Mouse (Mus musculus) lung, adult 2 months (tissue): ENCODE data around the gene Tmem171. TPM values are rescaled to one million over a fixed set of nuclear protein-coding genes. Genes with fewer than 3 reads are reported as not detected.

Source experiments
- DNase-seq: peaks from one replicate; pipeline ENCODE4 v3.0.0; 2022
- H3K4me1 ChIP-seq: fragments of 200-500 bp; 2 replicates; pipeline ENCODE4 v1.6.1; 2011; ENCODE audit warnings: low read length; ENCODE audit not compliant: control insufficient read depth, insufficient read depth
- H3K4me3 ChIP-seq: fragments of 200-500 bp; replicated peaks from 2 replicates; pipeline ENCODE3; 2011; ENCODE audit warnings: low read depth, mild to moderate bottlenecking, control low read depth, low read length; ENCODE audit errors: extremely low read depth
- CTCF ChIP-seq: fragments of 200-500 bp; IDR thresholded peaks from 2 replicates; pipeline ENCODE4 v1.5.1; 2011; ENCODE audit warnings: mild to moderate bottlenecking, low read length, control low read depth; ENCODE audit not compliant: insufficient read depth
- POLR2A ChIP-seq: fragments of 200-500 bp; IDR thresholded peaks from 2 replicates; pipeline ENCODE4 v1.6.1; 2011; ENCODE audit warnings: low read depth, mild to moderate bottlenecking, control low read depth, low read length, borderline replicate concordance; ENCODE audit errors: extremely low read depth
- WGBS: fragments of 180-500 bp; shearing (Covaris S2); methylation state at CpG from one replicate; pipeline ENCODE4 v1.1.7; 2018; 5-methylcytosine and 5-hydroxymethylcytosine counted together
- polyA plus RNA-seq: library from polyadenylated mRNA; depleted of rRNA; stranded (reverse); fragments of >200 nt; gene quantifications from 2 replicates; pipeline ENCODE4 v1.2.3, GENCODE M21; 2012; rRNA removed

The Tmem171 gene
- polyA plus RNA-seq: 3.6 and 6.6 TPM in 2 replicates

- 6% methylated on average over 44 of the region's 44 CpGs for WGBS
- H3K4me1 ChIP-seq: peaks cover 13% of the 10 kb centered on the region
- peak within 1 kb of the TSS; percentile 37 for H3K4me3 ChIP-seq
- TF ChIP-seq POLR2A (no peak), CTCF (no peak)
- peak; percentile 39 for DNase-seq
These were observed at the start of gene Tmem171 for GRCm38 (mm10) chr13:98694773-98695314. Gene Tmem171 (minus strand): TSS chr13:98694834.

DNA sequence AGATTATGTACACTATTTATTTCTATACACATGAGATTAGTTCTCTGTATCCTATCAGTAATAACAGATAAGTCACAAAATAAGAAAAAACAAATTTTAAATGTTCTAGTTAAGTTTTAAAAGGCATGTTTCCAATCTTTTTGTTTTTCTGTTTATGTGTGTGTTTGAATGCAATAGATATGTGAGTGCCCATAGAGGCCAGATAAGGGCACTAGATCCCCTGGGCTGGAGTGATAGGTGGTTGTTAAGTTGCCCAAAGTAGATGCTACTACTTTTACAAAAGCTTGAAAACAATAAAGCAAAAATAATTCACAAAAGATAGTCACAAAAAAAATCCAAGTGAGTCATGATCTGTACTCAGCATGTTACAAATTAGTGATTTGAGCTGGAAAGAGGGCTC, 49.2 kb upstream of the Tmem171 start:
- Histone ChIP-seq H3K4me3 (no peak overlapping the region), H3K4me1 (no peaks in the 10 kb centered on the region)
- no peak for DNase-seq
- TF ChIP-seq POLR2A: no peak
- no peak for TF ChIP-seq CTCF

GRCm38 (mm10) chr13:98743214-98743613, 48.6 kb upstream of the Tmem171 start:
- TF ChIP-seq CTCF: no peak
- TF ChIP-seq POLR2A: no peak
- no peak for DNase-seq
- Histone ChIP-seq H3K4me3 (no peak overlapping the region), H3K4me1 (no peaks in the 10 kb centered on the region)
- 71% methylated on average over 6 of the region's 6 CpGs for WGBS

- WGBS: 90% methylated on average over 2 of the region's 2 CpGs
- H3K4me3 ChIP-seq: no peak overlapping the region
- no peak for TF ChIP-seq POLR2A
- no peak for TF ChIP-seq CTCF
These were observed 43.6 kb upstream of the Tmem171 start for GRCm38 (mm10) chr13:98738213-98738612.

DNA sequence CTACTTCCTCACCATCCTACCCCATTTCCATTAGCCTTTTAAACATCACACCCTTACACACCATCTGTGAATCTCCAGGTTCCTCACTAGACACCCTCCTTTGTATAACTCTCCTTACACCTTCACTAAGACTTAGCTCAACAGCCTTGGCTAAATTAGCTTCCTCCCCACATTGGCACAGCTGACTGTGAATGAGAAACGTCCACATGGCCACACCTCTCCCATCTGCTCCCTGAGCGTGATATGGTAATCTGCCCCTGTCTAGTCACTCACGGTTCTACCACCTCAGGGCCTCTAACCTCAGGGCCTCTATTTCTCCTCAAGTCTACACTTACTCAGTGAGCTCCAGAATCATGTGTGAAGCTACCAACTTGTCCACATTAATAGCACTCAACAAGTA, 38.7 kb upstream of the Tmem171 start:
- H3K4me1 ChIP-seq: no peaks in the 10 kb centered on the region
- DNase-seq: no peak
- 53% methylated on average over 3 of the region's 3 CpGs for whole genome bisulfite sequencing
- H3K4me3 ChIP-seq: no peak overlapping the region
- TF ChIP-seq POLR2A: no peak
- no peak for TF ChIP-seq CTCF

More at GRCm38 (mm10) chr13:98738213-98738612, 43.6 kb upstream of the Tmem171 start:
- DNase-seq: no peak
- H3K4me1 ChIP-seq: no peaks in the 10 kb centered on the region

- DNase-seq: no peak
- Histone ChIP-seq H3K4me3 (no peak overlapping the region), H3K4me1 (no peaks in the 10 kb centered on the region)
- TF ChIP-seq POLR2A (no peak), CTCF (peak; percentile 1; the same call in 1 of the 2 replicates)
- WGBS: 15% methylated on average over 1 of the region's 1 CpGs
These were observed 34.8 kb upstream of the Tmem171 start for GRCm38 (mm10) chr13:98729271-98730062.

GRCm38 (mm10) chr13:98726494-98726893, 31.9 kb upstream of the Tmem171 start:
- Histone ChIP-seq H3K4me3 (no peak overlapping the region), H3K4me1 (no peaks in the 10 kb centered on the region)
- TF ChIP-seq POLR2A (no peak), CTCF (no peak; the same call in 1 of the 2 replicates)
- DNase-seq: no peak
- 58% methylated on average over 4 of the region's 4 CpGs for WGBS

DNA sequence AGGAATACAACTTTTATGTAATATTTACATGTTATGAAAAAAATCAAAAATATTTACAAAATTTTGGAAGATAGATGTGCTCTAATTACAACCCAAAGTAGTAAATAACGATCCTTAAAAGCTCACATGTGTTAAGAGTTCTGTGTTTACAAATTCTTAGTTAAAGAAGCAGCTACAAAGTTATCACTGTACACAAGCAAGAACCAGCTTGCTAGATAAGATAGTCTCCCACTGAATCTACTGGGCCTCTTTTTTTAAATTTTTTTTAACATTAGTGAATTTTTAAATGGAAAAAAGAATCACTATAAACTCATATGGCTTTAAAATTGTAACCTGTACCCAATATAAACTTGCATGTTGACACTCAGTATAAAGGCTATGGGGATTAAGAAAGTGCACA, 28.8 kb upstream of the Tmem171 start:
- DNase-seq: no peak
- Histone ChIP-seq H3K4me1 (no peaks in the 10 kb centered on the region), H3K4me3 (no peak overlapping the region)
- TF ChIP-seq POLR2A: no peak
- 87% methylated on average over 1 of the region's 1 CpGs for WGBS

DNA sequence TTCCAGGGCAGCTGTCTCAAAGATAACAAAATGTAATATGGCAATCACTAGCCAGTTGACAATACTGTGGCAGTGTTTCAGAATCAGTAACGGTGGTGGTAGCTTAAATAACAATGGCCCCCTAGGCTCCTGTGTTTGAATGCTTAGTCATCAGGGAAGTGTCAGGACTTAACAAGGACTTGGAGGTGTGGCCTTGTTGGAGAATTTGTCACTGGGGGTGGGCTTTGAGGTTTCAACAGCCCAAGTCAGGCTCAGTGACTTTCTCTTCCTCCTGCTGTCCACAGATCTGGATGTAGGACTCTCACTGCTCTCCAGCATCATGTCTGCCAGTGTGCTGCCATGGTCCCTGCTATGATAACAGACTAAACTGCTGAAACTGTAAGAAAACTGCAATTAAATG, 27.7 kb upstream of the Tmem171 start:
- 47% methylated on average over 1 of the region's 1 CpGs for WGBS
- no peak for TF ChIP-seq CTCF
- no peak for TF ChIP-seq POLR2A
- Histone ChIP-seq H3K4me3 (no peak overlapping the region), H3K4me1 (no peaks in the 10 kb centered on the region)
- no peak for DNase-seq

GRCm38 (mm10) chr13:98716176-98716575, 21.5 kb upstream of the Tmem171 start:
- 86% methylated on average over 8 of the region's 8 CpGs for WGBS
- H3K4me1 ChIP-seq: no peaks in the 10 kb centered on the region
- no peak overlapping the region for H3K4me3 ChIP-seq
- no peak for DNase-seq
- TF ChIP-seq CTCF: no peak
- no peak for TF ChIP-seq POLR2A
